Mouse (Mus musculus): ENCODE data around the gene Dst. TPM values are rescaled to one million over a fixed set of nuclear protein-coding genes. Genes with fewer than 3 reads are reported as not detected.

The Dst gene
- total and polyA plus RNA-seq, 3 experiments = 0.08 to 0.60 TPM; not detected in 1

- TF ChIP-seq NRF1 (IDR thresholded peaks at IDR 0.05; ENCODE audit: insufficient read depth, low read depth, low read length, poor library complexity, severe bottlenecking) = no peak
- no peak for TF ChIP-seq ETS1 (IDR thresholded peaks at IDR 0.05; ENCODE audit: low read depth, low read length)
- TF ChIP-seq USF1 (IDR thresholded peaks at IDR 0.05; ENCODE audit: low read depth, low read length) = no peak
- no peak for TF ChIP-seq CHD1 (IDR thresholded peaks at IDR 0.05; ENCODE audit: low read depth, low read length)
- TF ChIP-seq UBTF (IDR thresholded peaks at IDR 0.05; ENCODE audit: borderline replicate concordance, insufficient read depth, low read depth, low read length) = no peak
- no peak for TF ChIP-seq MYB (IDR thresholded peaks at IDR 0.05; ENCODE audit: low read depth, low read length)
- TF ChIP-seq ZNF384 (IDR thresholded peaks at IDR 0.05; ENCODE audit: low read depth, low read length) = no peak
- no peak for TF ChIP-seq JUND (IDR thresholded peaks at IDR 0.05; ENCODE audit: low read depth, low read length)
- no peak for TF ChIP-seq BHLHE40 (IDR thresholded peaks at IDR 0.05; ENCODE audit: borderline replicate concordance, low read depth, low read length)
- no peak for TF ChIP-seq CHD2 (IDR thresholded peaks at IDR 0.05; ENCODE audit: low read length)
- no peak for TF ChIP-seq POLR2AphosphoS2 (IDR thresholded peaks at IDR 0.05; ENCODE audit: low read length)
- no peak for TF ChIP-seq ZC3H11A (IDR thresholded peaks at IDR 0.05; ENCODE audit: low read depth, low read length)
- no peak for TF ChIP-seq GATA1 (IDR thresholded peaks at IDR 0.05; ENCODE audit: low read depth, low read length)
- TF ChIP-seq EP300 (IDR thresholded peaks at IDR 0.05; ENCODE audit: low read depth in 1 of 2, low read length in 2 of 2) = no peak
- no peak for TF ChIP-seq TAL1 (IDR thresholded peaks at IDR 0.05; ENCODE audit: low read length)
- H3K79me2 ChIP-seq (ENCODE audit: control insufficient read depth, insufficient read depth, low read length, poor library complexity) = no peaks in the 10 kb centered on the region
- H3K27me3 ChIP-seq (ENCODE audit: control insufficient read depth in 1 of 2, insufficient read depth in 2 of 2, low read length in 2 of 2) = no peaks in the 10 kb centered on the region
- H3K9ac ChIP-seq (ENCODE audit: control insufficient read depth, low read depth, low read length, poor library complexity, severe bottlenecking) = no peak overlapping the region
- no peak overlapping the region for H3K4me3 ChIP-seq (ENCODE audit: control insufficient read depth in 1 of 2, insufficient read depth in 1 of 2, low read depth in 2 of 2, low read length in 2 of 2)
- H3K27ac ChIP-seq (ENCODE audit: control insufficient read depth, low read depth, low read length) = no peak overlapping the region
- DNase-seq (ENCODE audit: low read depth, low spot score) = no peak
- H3K4me1 ChIP-seq (ENCODE audit: control insufficient read depth in 1 of 2, insufficient read depth in 2 of 2, low read length in 2 of 2) = no peaks in the 10 kb centered on the region
- no peaks in the 10 kb centered on the region for H3K9me3 ChIP-seq (replicated peaks; ENCODE audit: insufficient read depth, low read length)
- H3K36me3 ChIP-seq (ENCODE audit: control insufficient read depth in 1 of 2, insufficient read depth in 2 of 2, low read length in 2 of 2) = no peaks in the 10 kb centered on the region
These were observed 275.4 kb downstream of the Dst start for GRCm38 (mm10) chr1:34183250-34183926.

- TF ChIP-seq MAZ (IDR thresholded peaks at IDR 0.05; ENCODE audit: low read depth, low read length) (no peak), EP300 (IDR thresholded peaks at IDR 0.05; ENCODE audit: low read depth in 1 of 2, low read length in 2 of 2) (no peak)
- Histone ChIP-seq H3K27me3 (ENCODE audit: control insufficient read depth in 1 of 2, insufficient read depth in 2 of 2, low read length in 2 of 2) (no peaks in the 10 kb centered on the region), H3K9ac (ENCODE audit: control insufficient read depth, low read depth, low read length, poor library complexity, severe bottlenecking) (no peak overlapping the region), H3K27ac (ENCODE audit: control insufficient read depth, low read depth, low read length) (no peak overlapping the region), H3K9me3 (replicated peaks; ENCODE audit: insufficient read depth, low read length) (no peaks in the 10 kb centered on the region), H3K36me3 (ENCODE audit: control insufficient read depth in 1 of 2, insufficient read depth in 2 of 2, low read length in 2 of 2) (no peaks in the 10 kb centered on the region), H3K79me2 (ENCODE audit: control insufficient read depth, insufficient read depth, low read length, poor library complexity) (no peaks in the 10 kb centered on the region), H3K4me1 (ENCODE audit: control insufficient read depth in 1 of 2, insufficient read depth in 2 of 2, low read length in 2 of 2) (no peaks in the 10 kb centered on the region), H3K4me3 (ENCODE audit: control insufficient read depth in 1 of 2, insufficient read depth in 1 of 2, low read depth in 2 of 2, low read length in 2 of 2) (no peak overlapping the region)
- DNase-seq (ENCODE audit: low read depth, low spot score) = no peak
These were observed 276.2 kb downstream of the Dst start for GRCm38 (mm10) chr1:34184266-34184665.

Data from MEL (cell line).